Mouse (Mus musculus): ENCODE measurements around the gene Cdpf1.
"Not testable (repeated sequence)": the region's sequence is repeated elsewhere in the genome, so short reads cannot be mapped to it uniquely, and the experiment has no call there.

The Cdpf1 gene

GRCm38 (mm10) chr15:85808434-85808833 lies 3.1 kb downstream of the Cdpf1 start:
- DNase-seq (ENCODE audit: low read depth, low spot score) = no peak

DNA sequence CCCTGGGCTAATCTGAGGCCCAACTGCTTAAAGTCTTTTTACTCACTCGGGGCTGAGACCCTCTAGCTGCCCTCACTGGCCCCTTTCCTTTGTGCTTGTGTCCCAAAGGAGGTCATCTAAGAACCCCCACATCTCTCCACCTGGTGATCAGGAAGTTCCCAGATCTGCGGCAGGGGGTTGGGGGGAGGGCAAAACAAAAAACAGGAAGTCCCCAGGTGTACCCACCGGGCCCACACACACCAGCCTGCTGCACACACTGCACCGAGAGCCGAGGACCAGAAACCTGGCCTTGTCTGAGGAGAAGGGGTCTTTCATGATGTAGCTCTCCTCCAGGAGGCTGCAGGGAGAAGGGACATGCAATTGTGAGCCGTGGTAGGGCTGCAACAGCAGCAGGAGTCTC lies 3.5 kb downstream of the Cdpf1 start:
- DNase-seq (ENCODE audit: low read depth, low spot score) = no peak

- DNase-seq (ENCODE audit: low read depth, low spot score) = no peak
Measured at GRCm38 (mm10) chr15:85807404-85807803, 4.1 kb downstream of the Cdpf1 start.

DNA sequence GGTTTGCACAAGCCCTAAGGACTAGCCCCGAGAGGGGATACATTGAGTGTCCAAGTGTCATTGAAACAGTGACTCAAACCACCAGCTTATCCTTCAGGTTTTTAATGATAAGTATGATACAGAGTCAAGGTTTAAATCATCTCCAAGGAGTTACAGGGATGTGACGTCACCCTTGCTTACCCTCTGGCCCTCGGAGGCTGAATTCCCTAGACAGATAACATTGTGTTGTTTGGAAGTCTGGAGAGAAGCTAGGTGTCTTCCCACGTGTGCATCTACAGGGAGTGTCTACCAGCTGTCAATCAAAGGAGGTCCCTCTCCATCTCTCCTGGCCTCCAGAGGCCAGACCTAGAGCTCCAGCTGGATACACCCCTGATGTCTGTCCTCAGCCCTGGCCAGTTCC lies 4.6 kb downstream of the Cdpf1 start:
- DNase-seq (ENCODE audit: low read depth, low spot score) = no peak

GRCm38 (mm10) chr15:85802931-85803330 lies 8.6 kb downstream of the Cdpf1 start:
- DNase-seq (ENCODE audit: low read depth, low spot score) = no peak

DNA sequence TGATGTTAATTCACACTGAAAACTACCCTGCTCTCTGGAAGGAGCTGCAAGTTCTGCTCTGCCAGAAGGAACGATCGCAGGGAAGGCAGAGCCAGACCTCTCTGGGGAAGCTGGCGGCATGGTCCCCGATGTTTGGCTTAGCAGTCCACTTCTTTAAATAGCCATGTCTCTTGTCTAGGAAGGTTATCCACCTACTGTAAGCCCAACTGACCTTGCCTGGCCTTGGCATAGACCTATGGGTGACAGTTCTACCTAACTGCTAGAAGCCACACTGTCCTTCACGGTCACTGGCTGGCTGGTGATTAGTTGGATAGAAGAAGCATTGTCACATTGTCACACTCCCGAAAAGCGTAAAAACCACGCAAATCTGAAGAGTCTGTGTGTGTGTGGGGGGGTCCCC lies 12.8 kb downstream of the Cdpf1 start:
- DNase-seq (ENCODE audit: low read depth, low spot score) = no peak

- no peak for DNase-seq (ENCODE audit: low read depth, low spot score)
Measured at GRCm38 (mm10) chr15:85795516-85795915, 16.0 kb downstream of the Cdpf1 start.

DNA sequence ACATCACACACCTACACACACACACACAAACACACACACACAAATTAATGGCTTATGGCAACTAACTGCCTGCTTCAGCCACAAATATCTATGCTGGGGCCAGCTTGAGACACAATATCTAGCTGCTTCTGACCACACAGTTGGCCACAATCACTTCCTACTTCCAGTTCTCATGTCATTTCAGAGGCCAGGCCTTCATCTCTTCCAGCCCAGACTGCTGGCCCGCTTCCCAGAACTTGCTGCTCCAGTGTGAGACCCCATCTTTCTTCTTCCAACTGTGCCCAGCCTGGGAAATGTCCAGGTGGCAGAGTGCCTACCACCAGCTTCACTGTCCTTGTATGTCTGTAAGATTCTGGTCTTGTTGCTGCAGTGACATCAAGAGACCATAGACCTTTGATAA lies 18.7 kb downstream of the Cdpf1 start:
- DNase-seq (ENCODE audit: low read depth, low spot score) = no peak

DNA sequence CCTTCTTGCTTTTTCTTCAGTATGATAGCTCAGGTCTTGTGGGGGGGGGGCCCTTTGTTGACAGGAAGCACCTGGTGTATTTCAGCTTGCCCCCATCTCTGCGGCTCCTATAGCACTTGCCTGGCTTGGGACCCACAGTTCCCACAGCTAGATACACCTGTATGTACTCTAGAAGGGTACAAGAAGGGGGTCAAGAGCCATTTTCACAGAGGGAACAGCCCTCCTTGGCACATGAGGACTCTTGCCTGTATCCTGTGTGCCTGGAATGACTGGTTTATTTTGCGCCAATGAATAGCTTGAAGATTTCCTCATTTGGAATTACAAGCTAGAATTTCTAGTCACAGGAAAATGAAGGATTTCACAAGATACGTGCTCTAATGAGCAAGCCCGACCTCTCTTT lies 20.0 kb downstream of the Cdpf1 start:
- DNase-seq (ENCODE audit: low read depth, low spot score) = no peak

GRCm38 (mm10) chr15:85788633-85789032 lies 22.9 kb downstream of the Cdpf1 start:
- no peak for DNase-seq (ENCODE audit: low read depth, low spot score)

DNA sequence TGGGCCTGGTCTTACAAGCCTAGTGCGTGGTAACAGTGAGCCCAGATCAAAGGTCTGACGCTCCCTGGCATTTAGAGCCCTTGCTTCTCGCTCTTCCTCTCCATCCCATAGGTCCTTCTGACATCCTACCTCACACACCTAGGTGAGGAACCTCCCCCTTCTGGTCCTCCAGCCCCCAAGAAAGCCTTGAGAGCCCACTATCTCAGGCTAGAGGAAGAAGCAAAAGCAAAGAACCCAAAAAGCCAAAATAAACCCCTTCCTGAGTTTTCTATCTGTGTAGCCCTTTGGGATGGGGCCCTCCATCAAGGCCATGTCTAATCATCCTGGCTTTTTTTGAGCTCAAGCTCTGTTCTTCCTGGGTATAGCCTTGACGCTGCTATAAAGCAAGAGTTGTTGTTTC lies 23.4 kb downstream of the Cdpf1 start:
- DNase-seq (ENCODE audit: low read depth, low spot score) = no peak

- DNase-seq (ENCODE audit: low read depth, low spot score) = no peak
Measured at GRCm38 (mm10) chr15:85787482-85787881, 24.0 kb downstream of the Cdpf1 start.

GRCm38 (mm10) chr15:85786711-85787110 lies 24.8 kb downstream of the Cdpf1 start:
- no peak for DNase-seq (ENCODE audit: low read depth, low spot score)

DNA sequence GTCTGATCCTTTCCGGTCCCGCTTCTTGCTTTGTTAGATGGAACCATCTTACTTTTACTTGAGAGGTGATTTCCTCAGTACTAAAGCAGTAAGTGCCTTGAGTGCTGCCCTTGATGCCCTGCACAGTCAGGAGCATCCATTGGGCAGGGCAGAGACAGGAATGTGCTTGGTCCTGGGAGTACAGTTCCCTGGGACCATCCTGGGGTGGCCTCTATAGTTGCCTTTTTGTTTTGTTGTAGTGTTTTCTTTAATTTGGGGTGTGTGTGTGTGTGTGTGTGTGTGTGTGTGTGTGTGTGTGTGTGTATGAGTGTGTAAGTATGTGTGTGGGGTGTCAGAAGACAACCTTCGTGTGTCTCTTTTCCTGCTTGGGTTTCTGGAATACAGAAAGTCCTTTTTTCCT lies 27.2 kb downstream of the Cdpf1 start:
- DNase-seq (ENCODE audit: low read depth, low spot score) = no peak

GRCm38 (mm10) chr15:85783146-85783545 lies 28.4 kb downstream of the Cdpf1 start:
- no peak for DNase-seq (ENCODE audit: low read depth, low spot score)

- not testable (repeated sequence) for DNase-seq (ENCODE audit: low read depth, low spot score)
Measured at GRCm38 (mm10) chr15:85778891-85779290, 32.6 kb downstream of the Cdpf1 start.

GRCm38 (mm10) chr15:85776771-85777170 lies 34.7 kb downstream of the Cdpf1 start:
- no peak for DNase-seq (ENCODE audit: low read depth, low spot score)

DNA sequence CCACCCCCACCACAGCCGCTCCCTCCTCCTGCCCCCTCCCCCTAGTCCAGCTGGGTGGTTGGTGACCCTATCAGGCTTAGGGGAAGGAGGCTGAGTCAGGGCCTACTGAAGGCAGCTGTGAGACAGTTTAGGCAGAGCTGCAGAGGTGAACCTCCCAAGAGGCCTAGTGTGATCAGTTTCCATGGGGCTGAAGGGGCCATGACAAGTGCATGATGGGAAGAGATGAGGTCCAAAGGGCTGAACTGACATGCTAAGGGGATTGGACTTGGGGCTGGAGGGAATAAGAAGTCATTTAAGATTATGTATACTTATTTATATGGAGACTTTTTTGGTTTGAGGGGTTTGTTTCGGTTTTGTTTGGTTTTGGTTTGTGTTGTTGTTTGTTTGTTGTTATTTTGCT lies 35.3 kb downstream of the Cdpf1 start:
- no peak for DNase-seq (ENCODE audit: low read depth, low spot score)

DNA sequence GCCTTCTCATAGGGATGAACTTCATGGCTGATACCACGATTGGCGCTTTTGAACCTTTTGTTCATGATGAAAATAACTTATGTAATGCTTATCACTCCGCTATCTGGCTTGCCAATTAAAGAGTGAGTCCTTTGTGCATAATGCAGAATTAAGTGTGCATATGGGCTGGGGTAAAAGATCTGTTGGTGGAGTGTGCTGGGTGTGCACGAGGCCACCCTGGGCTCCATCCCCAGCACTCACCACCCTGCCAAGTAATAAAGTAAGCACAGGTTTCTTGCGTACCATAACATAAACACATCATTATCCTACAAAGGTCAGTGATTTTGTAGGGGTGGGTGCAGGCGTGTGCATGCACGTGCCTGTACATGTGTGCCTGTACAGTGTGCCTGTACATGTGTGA lies 36.5 kb downstream of the Cdpf1 start:
- DNase-seq (ENCODE audit: low read depth, low spot score) = no peak

GRCm38 (mm10) chr15:85774419-85774818 lies 37.1 kb downstream of the Cdpf1 start:
- DNase-seq (ENCODE audit: low read depth, low spot score) = no peak

GRCm38 (mm10) chr15:85772146-85772740 lies 39.3 kb downstream of the Cdpf1 start:
- no peak for DNase-seq (ENCODE audit: low read depth, low spot score)

- DNase-seq (ENCODE audit: low read depth, low spot score) = no peak
Measured at GRCm38 (mm10) chr15:85771306-85772121, 40.0 kb downstream of the Cdpf1 start.

- DNase-seq (ENCODE audit: low read depth, low spot score) = no peak
Measured at GRCm38 (mm10) chr15:85768991-85769390, 42.5 kb downstream of the Cdpf1 start.

Data from embryo, embryonic 11.5 days (tissue).